In genomic region chr17:84498639-84499038, GRCm38 (mm10) we compare ENCODE assay signal across 9 mouse cellular contexts. TPM values are rescaled to one million over a fixed set of nuclear protein-coding genes. Genes with fewer than 3 reads are reported as not detected.
DNase-seq lines count a peak whose midpoint lies in the region.
"Had no signal": no experiment of that assay in that cellular context is flagged by ENCODE, and none has a peak within 500 bp of the region (broad histone marks: within the 10 kb centered on the region; RNA-seq: fewer than 3 reads in every experiment).

No protein-coding gene starts in this region.

- peak; percentile 17 for DNase-seq in kidney, adult 9 months
- no peak for DNase-seq in kidney, adult 8-10 months
- DNase-seq in adrenal gland, postnatal 36 days, result peak; percentile 36 to 43
- DNase-seq in fibroblast of lung, adult 2 months (ENCODE audit: low read depth), result peak; percentile 39
- peak; percentile 41 for DNase-seq in lung, postnatal 10 days
- DNase-seq in natural killer cell, adult 2 months (ENCODE audit: low spot score in 2 of 2), result no peak
- no peak for DNase-seq in frontal cortex, postnatal 10 days (ENCODE audit: low spot score in 2 of 2)
- DNase-seq in spleen, adult 12 weeks (ENCODE audit: low spot score), result no peak

RNA-seq across cellular contexts. Expression of gene Plekhh2, which starts 13.1 kb away (rescaled TPM):
- total RNA-seq in adrenal gland, postnatal 36 days (2021), result 1 to 10 TPM; 4.6 to 5.2 TPM
- total RNA-seq: megakaryocyte-erythroid progenitor cell, adult 5-6 weeks had no signal

RNA-seq across cellular contexts. Expression of gene Thada, which starts 32.6 kb away (rescaled TPM):
- total RNA-seq in adrenal gland, postnatal 36 days (2021), result 10 to 100 TPM; 15.6 to 20.3 TPM

Comparison
In these comparisons a context has a peak if more than half of its experiments do, and no peak if none do; other contexts are left out.
1. DNase-seq: peak in kidney, adult 9 months (single experiment), adrenal gland, postnatal 36 days (2 of 2), fibroblast of lung, adult 2 months (single experiment) and lung, postnatal 10 days (single experiment); none in kidney, adult 8-10 months (0 of 2), natural killer cell, adult 2 months (0 of 2), frontal cortex, postnatal 10 days (0 of 2) and spleen, adult 12 weeks (single experiment).